Mouse (Mus musculus) cerebellum, postnatal 36 days (tissue): ENCODE data around the gene Dync2h1.
A peak's percentile ranks its signal among the peaks of the same experiment; 100 is the strongest.
"Not testable (repeated sequence)": the region's sequence is repeated elsewhere in the genome, so short reads cannot be mapped to it uniquely, and the experiment has no call there.

ENCODE experiments used
- DNase-seq, 2 experiments: peaks; one replicate each; pipeline ENCODE4 v3.0.0; 2021 to 2022; ENCODE audit warnings: mixed read lengths in 2 of 2

The Dync2h1 gene

GRCm38 (mm10) chr9:7184172-7184896, at the start of gene Dync2h1, which contains the start of gene Dcun1d5:
TSS of gene Dync2h1 (minus strand) at chr9:7184446.
TSS of gene Dcun1d5 (plus strand) at chr9:7184520.
- DNase-seq: peak; percentile 91 to 92

- DNase-seq: no peak
These were observed 37.2 kb upstream of the Dync2h1 start for GRCm38 (mm10) chr9:7221460-7221859.

GRCm38 (mm10) chr9:7221024-7221423, 36.8 kb upstream of the Dync2h1 start:
- DNase-seq: no peak

- no peak for DNase-seq
These were observed 32.0 kb upstream of the Dync2h1 start for GRCm38 (mm10) chr9:7216240-7216639.

GRCm38 (mm10) chr9:7190694-7191093, 6.4 kb upstream of the Dync2h1 start:
- not testable (repeated sequence) for DNase-seq

- peak in 1 of 2 experiments; percentile 32 for DNase-seq
These were observed 648 bp upstream of the Dync2h1 start for GRCm38 (mm10) chr9:7184897-7185291.

GRCm38 (mm10) chr9:7176618-7177610, 7.3 kb downstream of the Dync2h1 start:
- peak; percentile 90 to 92 for DNase-seq

GRCm38 (mm10) chr9:7173756-7174155, 10.5 kb downstream of the Dync2h1 start:
- DNase-seq: no peak

- no peak for DNase-seq
These were observed 16.8 kb downstream of the Dync2h1 start for GRCm38 (mm10) chr9:7167339-7167998.

GRCm38 (mm10) chr9:7160688-7161087, 23.6 kb downstream of the Dync2h1 start:
- no peak for DNase-seq

GRCm38 (mm10) chr9:7159718-7160117, 24.5 kb downstream of the Dync2h1 start:
- DNase-seq: no peak

GRCm38 (mm10) chr9:7158605-7159004, 25.6 kb downstream of the Dync2h1 start:
- no peak for DNase-seq

- no peak for DNase-seq
These were observed 29.9 kb downstream of the Dync2h1 start for GRCm38 (mm10) chr9:7154391-7154790.

- DNase-seq: no peak
These were observed 61.4 kb downstream of the Dync2h1 start for GRCm38 (mm10) chr9:7122863-7123262.

- no peak for DNase-seq
These were observed 74.1 kb downstream of the Dync2h1 start for GRCm38 (mm10) chr9:7110166-7110565.

- DNase-seq: no peak
These were observed 82.9 kb downstream of the Dync2h1 start for GRCm38 (mm10) chr9:7101361-7101760.

- DNase-seq: no peak
These were observed 109.6 kb downstream of the Dync2h1 start for GRCm38 (mm10) chr9:7074625-7075024.

- peak in 1 of 2 experiments; percentile 5 for DNase-seq
These were observed 113.4 kb downstream of the Dync2h1 start for GRCm38 (mm10) chr9:7070846-7071245.

GRCm38 (mm10) chr9:7050588-7050987, 133.7 kb downstream of the Dync2h1 start:
- DNase-seq: peak; percentile 24

GRCm38 (mm10) chr9:7042635-7043273, 141.5 kb downstream of the Dync2h1 start:
- no peak for DNase-seq

- peak in 1 of 2 experiments; percentile 2 for DNase-seq
These were observed 143.0 kb downstream of the Dync2h1 start for GRCm38 (mm10) chr9:7041231-7041630.

- no peak for DNase-seq
These were observed 151.7 kb downstream of the Dync2h1 start for GRCm38 (mm10) chr9:7032553-7032952.
